Mouse (Mus musculus) forebrain, embryonic 15.5 days (tissue): ENCODE results near the gene Ccdc142. TPM values are rescaled to one million over a fixed set of nuclear protein-coding genes. Genes with fewer than 3 reads are reported as not detected.

Source experiments
- ATAC-seq: fragments of 200-750 bp; cut with Nextera tagmentation; replicated peaks from 2 replicates; pipeline ENCODE4 v1.8.0; 2017; ENCODE audit warnings: mild to moderate bottlenecking, moderate TSS enrichment, moderate library complexity
- H3K27ac ChIP-seq: fragments of 300-500 bp; sonication (generic); replicated peaks from 2 replicates; pipeline ENCODE4 v1.5.1; 2015; ENCODE audit warnings: mild to moderate bottlenecking, inconsistent platforms
- H3K27me3 ChIP-seq: fragments of 300-500 bp; sonication (generic); 2 replicates; pipeline ENCODE4 v1.6.1; 2015; ENCODE audit warnings: inconsistent platforms
- H3K36me3 ChIP-seq: fragments of 300-500 bp; sonication (generic); 2 replicates; pipeline ENCODE4 v1.6.1; 2015; ENCODE audit warnings: mild to moderate bottlenecking, inconsistent platforms
- H3K4me1 ChIP-seq: fragments of 300-500 bp; sonication (generic); 2 replicates; pipeline ENCODE4 v1.6.1; 2015; ENCODE audit warnings: inconsistent platforms
- H3K4me2 ChIP-seq: fragments of 300-500 bp; sonication (generic); replicated peaks from 2 replicates; pipeline ENCODE4 v1.6.1; 2015; ENCODE audit warnings: mild to moderate bottlenecking, inconsistent platforms
- H3K4me3 ChIP-seq: fragments of 300-500 bp; sonication (generic); 2 replicates; pipeline ENCODE4 v1.5.1; 2015; ENCODE audit warnings: mild to moderate bottlenecking, inconsistent platforms
- H3K9ac ChIP-seq: fragments of 300-500 bp; sonication (generic); replicated peaks from 2 replicates; pipeline ENCODE4 v1.6.1; 2015; ENCODE audit warnings: mild to moderate bottlenecking, inconsistent platforms
- H3K9me3 ChIP-seq: fragments of 300-500 bp; sonication (generic); 2 replicates; pipeline ENCODE4 v1.6.1; 2016; ENCODE audit warnings: inconsistent platforms
- WGBS: fragments of 180-500 bp; shearing (Covaris S2); methylation state at CpG from one replicate; pipeline ENCODE4 v1.1.7; 2015; ENCODE audit warnings: mixed read lengths; 5-methylcytosine and 5-hydroxymethylcytosine counted together
- polyA plus RNA-seq: library from polyadenylated mRNA; unstranded; fragments of >200 nt; fragmentation: Nextera tagmentation; extraction: Ambion mirVana; gene quantifications from 2 replicates; pipeline ENCODE4 v1.2.1, GENCODE M21; 2015

Ccdc142 gene
- polyA plus RNA-seq, 1 experiment from 2014 or later: 3.8 TPM

DNA sequence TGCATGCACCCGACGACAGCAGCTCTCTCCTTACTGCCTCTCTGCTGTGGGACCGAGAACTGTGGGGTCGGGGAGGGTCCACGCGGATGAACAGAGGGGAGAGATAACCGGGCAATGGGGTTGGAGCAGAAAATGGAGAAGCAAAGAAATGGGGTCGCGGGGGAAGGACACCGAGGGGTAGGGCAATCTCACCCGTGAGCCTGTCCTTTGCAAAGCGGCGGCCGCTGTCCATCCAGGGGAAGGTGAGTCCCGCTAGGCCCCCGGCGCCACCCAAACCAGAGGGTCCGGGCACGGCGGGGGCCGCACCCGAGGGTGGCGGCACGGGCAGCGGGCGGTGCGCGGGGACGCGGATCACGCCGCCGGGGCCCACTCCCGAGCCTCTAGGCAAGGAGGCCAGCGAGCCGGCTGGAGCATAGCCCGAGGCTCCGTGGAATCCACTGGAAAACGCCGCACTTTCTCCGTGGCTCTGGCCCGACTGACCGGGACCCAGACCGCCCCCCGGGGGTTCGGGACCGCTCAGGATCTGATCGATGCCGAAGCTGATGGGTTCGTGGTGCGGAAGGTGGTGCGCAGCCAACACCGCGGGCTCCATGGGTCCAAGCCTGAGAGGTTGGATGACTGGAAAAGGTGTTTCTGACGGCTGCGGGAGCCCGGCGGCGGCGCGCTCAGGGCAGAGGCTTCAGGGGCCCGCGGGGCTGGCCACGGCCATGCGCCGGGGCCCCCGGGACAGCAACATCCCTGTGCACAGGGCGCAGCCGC lies 31.7 kb upstream of the Ccdc142 start:
- no peak overlapping the region for H3K9ac ChIP-seq
- H3K4me1 ChIP-seq: peaks cover 21% of the 10 kb centered on the region
- no peak overlapping the region; the same call in 1 of the 2 replicates for H3K4me2 ChIP-seq
- H3K36me3 ChIP-seq: no peaks in the 10 kb centered on the region
- 1% methylated on average over 67 of the region's 69 CpGs for WGBS
- H3K27me3 ChIP-seq: peaks cover 95% of the 10 kb centered on the region
- H3K4me3 ChIP-seq: peak overlapping the region; percentile 2; the same call in 1 of the 2 replicates
- H3K9me3 ChIP-seq: no peaks in the 10 kb centered on the region
- ATAC-seq: peak; percentile 14; the same call in 1 of the 2 replicates
- no peak overlapping the region for H3K27ac ChIP-seq

DNA sequence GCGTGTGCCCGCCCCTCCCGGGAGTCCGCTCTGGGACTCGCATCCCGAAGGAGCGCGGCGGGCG lies 31.3 kb upstream of the Ccdc142 start, which contains the start of gene Tlx2:
Tlx2 (minus strand) TSS at position 47 of the 64 bp plus-strand sequence.
- no peaks in the 10 kb centered on the region for H3K36me3 ChIP-seq
- no peak within 1 kb of the TSS for H3K27ac ChIP-seq
- H3K9ac ChIP-seq: no peak within 1 kb of the TSS
- WGBS: 0% methylated on average over 10 of the region's 10 CpGs
- peaks cover 21% of the 10 kb centered on the region for H3K4me1 ChIP-seq
- H3K9me3 ChIP-seq: no peaks in the 10 kb centered on the region
- H3K4me3 ChIP-seq: peak within 1 kb of the TSS; percentile 11
- no peak for ATAC-seq
- H3K4me2 ChIP-seq: no peak within 1 kb of the TSS; the same call in 1 of the 2 replicates
- peaks cover 95% of the 10 kb centered on the region for H3K27me3 ChIP-seq

DNA sequence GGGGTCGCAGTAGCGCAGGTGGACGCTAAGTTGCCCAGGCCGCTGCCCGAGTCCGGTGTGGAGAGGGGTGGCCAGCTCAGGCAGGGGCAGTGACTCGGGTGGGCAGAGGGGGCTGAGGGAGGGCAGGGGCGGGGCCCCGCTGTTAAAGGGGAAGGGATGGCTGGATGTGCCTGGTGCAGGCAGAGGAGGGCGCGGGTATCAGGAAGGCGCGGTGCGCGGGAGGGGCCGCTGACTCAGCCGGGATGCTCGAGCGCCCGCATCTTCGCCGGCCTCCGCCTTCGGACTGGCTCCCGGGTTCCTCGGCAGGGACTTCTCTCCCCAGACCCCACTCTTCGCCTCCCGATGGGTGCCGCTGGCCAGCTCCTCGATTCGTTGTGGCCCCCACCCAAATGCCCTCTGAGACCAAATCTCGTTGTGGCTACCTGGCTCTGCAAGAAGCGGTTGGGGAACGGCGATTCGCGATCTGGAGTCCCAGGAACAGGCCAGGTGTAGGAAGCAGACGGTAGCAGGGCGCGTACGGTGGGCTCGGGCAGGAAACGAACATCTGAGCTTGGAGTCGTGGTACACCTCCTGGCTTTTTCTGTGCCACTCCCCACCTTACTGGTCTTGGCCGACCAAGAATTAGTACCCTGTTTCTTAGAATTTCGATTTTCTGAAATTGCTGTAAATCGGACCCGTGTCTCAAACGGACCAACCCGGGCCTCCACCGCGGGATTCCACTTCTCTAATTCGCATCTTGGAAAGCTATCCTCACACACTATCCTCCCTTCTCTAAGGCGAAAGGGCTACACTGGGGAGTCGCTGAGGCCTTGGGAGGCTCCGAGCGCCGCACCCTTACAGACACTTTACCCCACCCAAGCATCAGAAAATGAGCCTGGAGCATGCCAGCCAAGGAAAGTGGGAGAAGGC lies 30.8 kb upstream of the Ccdc142 start:
- no peak for ATAC-seq
- peaks cover 95% of the 10 kb centered on the region for H3K27me3 ChIP-seq
- H3K36me3 ChIP-seq: no peaks in the 10 kb centered on the region
- H3K4me3 ChIP-seq: no peak overlapping the region
- H3K4me2 ChIP-seq: no peak overlapping the region; the same call in 1 of the 2 replicates
- no peak overlapping the region for H3K27ac ChIP-seq
- peaks cover 21% of the 10 kb centered on the region for H3K4me1 ChIP-seq
- WGBS: under 1% methylated on average over 58 of the region's 58 CpGs
- H3K9me3 ChIP-seq: no peaks in the 10 kb centered on the region
- H3K9ac ChIP-seq: no peak overlapping the region

DNA sequence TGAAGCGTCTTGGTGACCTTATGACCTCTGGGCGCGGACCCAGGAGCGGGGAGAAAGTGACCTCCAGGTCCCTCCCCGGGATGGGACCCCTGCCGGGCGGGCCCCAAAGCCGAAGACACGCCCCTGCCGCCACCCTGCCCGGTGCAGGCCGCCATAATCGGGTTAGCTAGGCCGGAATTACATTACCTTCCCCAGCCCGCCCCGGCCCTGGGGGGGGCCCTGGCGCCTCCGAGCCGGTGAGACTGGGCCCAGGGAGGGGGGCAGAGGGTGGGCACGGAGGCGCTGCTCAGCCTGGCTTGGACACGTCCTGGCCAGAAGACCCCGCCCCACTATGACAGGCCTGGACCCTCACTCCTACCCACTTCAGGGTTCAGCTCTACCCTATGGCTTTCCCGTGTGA lies 30.2 kb upstream of the Ccdc142 start:
- no peak overlapping the region for H3K4me3 ChIP-seq
- WGBS: under 1% methylated on average over 23 of the region's 24 CpGs
- H3K36me3 ChIP-seq: no peaks in the 10 kb centered on the region
- no peaks in the 10 kb centered on the region for H3K9me3 ChIP-seq
- H3K27me3 ChIP-seq: peaks cover 95% of the 10 kb centered on the region
- H3K4me2 ChIP-seq: no peak overlapping the region
- H3K9ac ChIP-seq: no peak overlapping the region
- no peak; the same call in 1 of the 2 replicates for ATAC-seq
- H3K4me1 ChIP-seq: peaks cover 21% of the 10 kb centered on the region
- no peak overlapping the region for H3K27ac ChIP-seq

DNA sequence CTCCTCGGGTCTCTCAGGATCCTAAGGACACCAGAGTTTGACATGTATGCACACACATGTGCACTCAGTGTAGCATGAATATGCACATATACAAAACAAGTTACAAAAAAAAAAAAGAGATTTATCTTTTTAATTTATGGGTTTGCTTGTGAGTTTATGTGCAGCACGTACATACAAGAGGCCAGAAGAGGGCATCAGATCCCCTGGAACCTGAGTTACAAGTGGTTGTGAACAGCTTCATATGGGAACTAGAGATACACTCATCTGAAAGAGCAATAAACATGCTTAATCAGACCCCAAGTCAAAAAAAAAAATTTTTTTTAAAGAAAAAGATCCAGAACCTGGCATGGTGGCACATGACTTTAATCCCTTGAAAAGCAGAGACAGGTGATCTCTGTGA lies 26.4 kb upstream of the Ccdc142 start:
- ATAC-seq: no peak
- H3K4me2 ChIP-seq: no peak overlapping the region
- WGBS: 22% methylated on average over 2 of the region's 2 CpGs
- H3K36me3 ChIP-seq: no peaks in the 10 kb centered on the region
- no peaks in the 10 kb centered on the region for H3K9me3 ChIP-seq
- peaks cover 65% of the 10 kb centered on the region for H3K27me3 ChIP-seq
- H3K4me3 ChIP-seq: no peak overlapping the region
- H3K27ac ChIP-seq: no peak overlapping the region
- H3K4me1 ChIP-seq: peaks cover 31% of the 10 kb centered on the region
- H3K9ac ChIP-seq: no peak overlapping the region

DNA sequence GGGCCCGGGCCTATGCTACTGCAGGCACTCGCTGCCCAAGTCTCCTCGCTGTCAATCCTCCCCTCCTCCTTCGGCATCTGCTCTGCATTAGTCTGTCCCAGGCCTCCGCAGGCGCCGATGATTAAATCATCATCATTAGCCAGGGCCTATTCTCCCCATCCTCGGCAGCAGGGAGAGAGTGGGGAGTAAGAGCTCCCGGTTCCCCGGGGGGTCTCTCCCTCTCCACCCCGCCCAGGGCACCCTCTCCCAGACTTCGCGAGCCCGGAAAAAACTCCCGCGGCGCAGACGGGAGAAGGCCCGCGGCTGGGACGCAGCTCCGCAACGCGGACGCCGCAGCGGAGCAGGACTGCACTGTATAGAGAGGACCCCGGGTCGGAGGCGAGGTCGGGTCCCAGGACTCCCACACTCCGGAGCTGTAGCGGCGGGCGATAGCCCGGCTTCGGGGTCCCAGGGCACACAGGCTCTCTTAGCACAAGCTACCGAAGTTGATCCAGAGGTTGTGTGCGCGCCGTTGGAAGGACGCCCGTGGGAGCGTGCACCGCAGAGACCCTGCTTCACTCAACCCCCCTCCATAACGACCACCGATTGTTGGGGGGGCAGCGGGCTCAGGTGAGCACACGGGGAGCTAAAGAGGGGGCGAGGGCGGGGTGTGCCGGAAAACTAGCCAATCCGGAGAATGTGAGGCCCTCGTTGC lies 23.6 kb upstream of the Ccdc142 start, which contains the start of gene Pcgf1:
Pcgf1 (plus strand) TSS at position 240 of the 694 bp plus-strand sequence.
- Histone ChIP-seq H3K4me2 (peak within 1 kb of the TSS; percentile 97), H3K27ac (peak within 1 kb of the TSS; percentile 92), H3K9me3 (no peaks in the 10 kb centered on the region), H3K9ac (peak within 1 kb of the TSS; percentile 83), H3K4me1 (peaks cover 22% of the 10 kb centered on the region), H3K36me3 (peaks cover 10% of the 10 kb centered on the region), H3K4me3 (peak within 1 kb of the TSS; percentile 80), H3K27me3 (peaks cover 47% of the 10 kb centered on the region)
- peak; percentile 78 for ATAC-seq
- WGBS: under 1% methylated on average over 54 of the region's 54 CpGs

DNA sequence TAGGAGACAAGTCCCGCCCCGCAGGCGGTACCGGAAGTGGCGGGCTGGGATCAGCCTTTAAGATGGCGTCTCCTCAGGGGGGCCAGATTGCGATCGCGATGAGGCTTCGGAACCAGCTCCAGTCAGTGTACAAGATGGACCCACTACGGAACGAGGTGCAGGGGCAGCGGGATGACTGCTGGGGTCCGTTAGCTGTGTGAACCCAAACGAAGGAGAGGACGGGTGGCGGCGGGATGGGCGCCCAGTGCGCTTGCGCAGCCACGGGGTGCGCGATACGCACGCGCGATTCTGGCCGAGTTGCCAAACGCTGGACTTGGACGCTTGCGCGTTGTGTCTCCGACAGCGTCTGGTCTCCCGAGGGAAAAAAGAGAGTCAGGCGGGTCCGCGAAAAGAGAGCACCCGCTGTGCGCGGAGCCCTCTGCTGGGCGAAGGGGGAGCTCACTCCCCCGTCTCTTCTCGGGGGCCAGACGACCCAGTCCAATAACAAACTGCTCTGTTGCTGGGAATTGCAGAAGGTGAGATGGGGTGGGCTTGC lies 23.0 kb upstream of the Ccdc142 start:
- Histone ChIP-seq H3K9me3 (no peaks in the 10 kb centered on the region), H3K4me2 (peak overlapping the region; percentile 77), H3K27me3 (peaks cover 49% of the 10 kb centered on the region), H3K4me3 (peak overlapping the region; percentile 80), H3K9ac (peak overlapping the region; percentile 83), H3K27ac (peak overlapping the region; percentile 92), H3K36me3 (peaks cover 10% of the 10 kb centered on the region), H3K4me1 (peaks cover 22% of the 10 kb centered on the region)
- under 1% methylated on average over 46 of the region's 46 CpGs for WGBS
- peak; percentile 93 for ATAC-seq

DNA sequence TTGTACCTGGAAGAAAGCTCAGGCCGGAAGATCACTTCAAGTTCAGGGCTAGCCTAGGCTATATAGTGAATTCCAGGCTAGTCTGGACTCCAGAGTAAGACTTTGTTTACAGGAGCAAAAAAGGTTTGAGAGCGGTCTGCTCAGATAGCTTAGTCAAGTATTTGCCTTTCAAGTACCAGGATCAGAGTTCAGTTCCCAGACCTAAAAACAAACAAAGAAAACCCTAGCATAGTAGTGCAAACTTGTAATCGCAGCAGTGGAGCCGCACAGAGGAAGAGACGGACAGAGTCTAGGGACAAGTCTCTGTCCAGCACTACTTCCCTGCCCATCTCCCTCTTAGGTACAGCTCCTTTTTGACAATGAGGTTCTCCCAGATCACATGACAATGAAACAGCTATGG lies 21.2 kb upstream of the Ccdc142 start:
- H3K4me1 ChIP-seq: peaks cover 22% of the 10 kb centered on the region
- WGBS: 97% methylated on average over 5 of the region's 5 CpGs
- ATAC-seq: no peak
- H3K9me3 ChIP-seq: no peaks in the 10 kb centered on the region
- no peak overlapping the region for H3K4me3 ChIP-seq
- H3K4me2 ChIP-seq: no peak overlapping the region
- H3K27me3 ChIP-seq: peaks cover 49% of the 10 kb centered on the region
- H3K36me3 ChIP-seq: peaks cover 10% of the 10 kb centered on the region
- no peak overlapping the region for H3K9ac ChIP-seq
- H3K27ac ChIP-seq: no peak overlapping the region

DNA sequence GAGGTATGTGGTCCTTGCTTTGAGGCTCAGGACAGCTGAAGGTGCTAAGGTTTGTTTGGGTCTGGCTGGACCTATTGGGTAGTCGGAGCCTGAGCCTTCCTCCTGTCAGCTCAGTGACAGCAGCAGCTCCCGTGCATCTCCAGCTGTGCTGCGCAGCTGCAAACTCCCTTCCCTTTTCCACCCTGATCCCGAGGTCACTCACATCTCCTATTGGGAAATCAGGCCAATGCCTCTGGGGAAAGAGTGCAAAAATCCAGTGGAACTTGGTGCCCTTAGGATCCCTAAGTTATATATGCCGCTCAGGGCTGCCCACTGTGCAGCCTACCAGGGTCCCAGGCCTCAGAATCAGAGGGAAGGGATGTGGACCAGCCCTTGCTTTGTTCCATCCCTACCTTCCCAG lies 17.9 kb upstream of the Ccdc142 start:
- H3K27ac ChIP-seq: no peak overlapping the region
- no peak for ATAC-seq
- H3K9ac ChIP-seq: no peak overlapping the region
- H3K36me3 ChIP-seq: peaks cover 10% of the 10 kb centered on the region
- H3K4me2 ChIP-seq: no peak overlapping the region
- H3K27me3 ChIP-seq: peaks cover 63% of the 10 kb centered on the region
- H3K9me3 ChIP-seq: no peaks in the 10 kb centered on the region
- H3K4me1 ChIP-seq: peaks cover 23% of the 10 kb centered on the region
- WGBS: 14% methylated on average over 5 of the region's 5 CpGs
- no peak overlapping the region for H3K4me3 ChIP-seq

DNA sequence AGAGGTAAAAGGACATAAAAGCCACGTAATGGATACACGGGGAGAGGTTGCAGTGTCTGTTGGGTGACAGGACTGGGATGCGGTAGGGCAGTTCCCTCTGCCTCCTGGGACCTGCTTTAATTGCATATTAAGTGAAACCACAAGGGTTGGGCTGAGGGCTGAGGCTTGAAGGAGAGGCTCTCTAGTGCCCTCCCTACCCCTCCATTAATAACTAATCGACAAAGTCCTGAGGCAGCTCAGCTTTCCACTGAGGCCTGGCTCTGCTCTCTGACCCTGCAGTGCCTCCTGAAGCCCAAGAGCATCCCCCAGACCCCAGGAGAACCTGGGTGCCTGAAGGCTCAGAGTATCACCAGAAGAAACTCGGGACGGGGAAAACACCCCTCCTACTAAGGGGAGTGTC lies 16.9 kb upstream of the Ccdc142 start:
- Histone ChIP-seq H3K4me1 (peaks cover 15% of the 10 kb centered on the region), H3K4me2 (no peak overlapping the region), H3K9ac (no peak overlapping the region), H3K36me3 (peaks cover 10% of the 10 kb centered on the region), H3K9me3 (no peaks in the 10 kb centered on the region), H3K4me3 (no peak overlapping the region), H3K27me3 (peaks cover 71% of the 10 kb centered on the region), H3K27ac (no peak overlapping the region)
- no peak for ATAC-seq
- WGBS: 6% methylated on average over 6 of the region's 6 CpGs

DNA sequence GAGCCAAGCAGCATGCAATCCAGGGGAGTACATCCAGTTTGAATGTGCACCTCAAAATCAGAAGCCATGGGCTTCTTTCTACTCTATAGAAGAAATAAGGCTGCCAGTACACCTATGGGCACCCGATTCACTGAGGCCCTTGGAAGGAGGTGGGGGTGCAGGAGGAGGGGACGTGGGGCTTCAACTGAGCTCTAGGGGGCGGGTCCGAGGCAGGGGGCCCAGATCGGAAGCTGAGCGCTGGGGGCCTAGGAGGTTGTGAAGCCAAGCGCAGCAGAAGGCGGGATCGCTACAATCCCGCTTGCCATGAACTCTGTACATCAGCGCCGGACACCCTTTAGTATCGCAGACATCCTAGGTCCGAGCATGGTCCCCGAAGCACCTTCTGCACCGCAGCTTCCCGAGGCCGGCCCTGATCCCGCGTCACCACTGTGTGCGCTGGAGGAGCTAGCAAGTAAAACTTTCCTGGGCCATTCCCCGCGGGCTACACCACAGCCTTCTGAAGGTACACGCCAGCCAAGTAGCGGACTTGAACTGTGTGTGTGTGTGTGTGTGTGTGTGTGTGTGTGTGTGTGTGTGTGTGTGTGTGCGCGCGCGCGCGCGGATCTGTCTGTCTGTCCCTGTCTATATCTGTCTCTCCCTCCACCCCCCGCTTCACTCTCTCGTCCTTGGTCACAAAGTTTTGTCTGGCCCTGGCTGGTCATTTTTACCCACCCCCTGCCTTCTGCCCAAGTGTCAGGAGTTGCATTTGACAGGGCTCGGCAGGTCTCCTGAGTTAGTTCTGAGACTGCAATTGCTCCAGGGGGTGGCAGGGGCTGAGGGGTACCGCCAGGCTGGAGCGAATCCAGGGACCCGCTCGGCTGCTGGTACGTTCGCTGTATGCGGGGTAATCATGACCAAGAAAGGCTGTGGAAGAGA lies 15.0 kb upstream of the Ccdc142 start, which contains the start of gene Lbx2:
Lbx2 (plus strand) TSS at position 247 of the 915 bp plus-strand sequence.
- ATAC-seq: no peak
- Histone ChIP-seq H3K4me3 (no peak within 1 kb of the TSS), H3K4me2 (no peak within 1 kb of the TSS), H3K9ac (no peak within 1 kb of the TSS), H3K36me3 (peaks cover 4% of the 10 kb centered on the region), H3K9me3 (no peaks in the 10 kb centered on the region), H3K27me3 (peaks cover 86% of the 10 kb centered on the region), H3K27ac (no peak within 1 kb of the TSS), H3K4me1 (peaks cover 7% of the 10 kb centered on the region)
- WGBS: 1% methylated on average over 42 of the region's 42 CpGs
